Mouse (Mus musculus) kidney, postnatal 25 days (tissue): Measurements from ENCODE around the gene Cep290.
A peak's percentile ranks its signal among the peaks of the same experiment; 100 is the strongest.
"Not testable (repeated sequence)": the region's sequence is repeated elsewhere in the genome, so short reads cannot be mapped to it uniquely, and the experiment has no call there.

ENCODE experiments used
- DNase-seq, 2 experiments: peaks; one replicate each; pipeline ENCODE4 v3.0.0; 2021; ENCODE audit warnings: mixed read lengths in 2 of 2

Gene Cep290

DNA sequence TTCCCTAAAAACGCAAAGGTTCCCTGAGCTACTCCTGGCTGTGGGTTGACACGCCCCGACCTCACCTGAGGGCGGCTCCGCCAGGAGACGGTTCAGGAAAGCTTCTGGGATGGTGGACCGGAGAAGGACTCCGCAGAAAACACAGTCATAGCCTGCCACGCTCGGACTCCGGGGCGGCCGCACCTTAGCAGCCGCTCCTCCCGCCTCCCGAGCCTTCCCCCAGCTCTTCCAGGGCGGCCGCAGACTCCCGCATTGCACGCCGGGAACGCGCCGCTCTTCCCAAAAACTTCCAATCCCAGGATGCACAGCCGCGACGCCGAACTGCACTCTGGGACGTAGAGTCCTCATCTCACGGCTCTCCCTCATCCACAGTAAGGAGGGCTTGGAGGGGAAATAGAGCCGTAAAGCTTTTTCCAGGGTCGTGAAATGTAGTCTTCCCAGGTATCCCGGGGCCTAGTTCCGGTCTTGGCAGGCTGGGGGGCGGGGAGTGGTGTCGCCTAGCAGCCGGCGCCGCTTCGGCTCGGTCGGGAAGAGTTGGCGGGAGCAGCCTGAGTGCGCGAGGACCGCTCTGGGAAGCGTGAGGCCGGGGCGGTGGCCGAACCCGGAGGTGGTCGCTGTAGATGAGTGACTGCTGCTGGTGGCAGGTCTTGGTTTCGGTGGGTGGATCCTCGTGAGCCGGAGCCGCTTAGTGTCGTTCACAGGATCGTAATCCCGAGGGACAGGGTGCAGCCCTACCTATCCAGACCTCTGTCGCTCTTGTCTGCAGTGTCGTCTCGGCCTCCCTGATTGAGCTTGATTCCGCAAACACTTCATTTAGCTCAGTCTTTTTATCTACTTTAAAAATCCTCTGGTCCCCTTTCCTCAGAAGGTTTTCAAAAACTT lies at the start of gene Cep290, which contains the start of gene Tmtc3:
Gene Cep290 (plus strand): TSS at position 462 of the 882 bp plus-strand sequence.
Gene Tmtc3 (minus strand): TSS at position 254 of the 882 bp plus-strand sequence.
- DNase-seq = peak; percentile 95 to 98

- no peak for DNase-seq
Observed at GRCm38 (mm10) chr10:100449394-100449793, 38.0 kb upstream of the Cep290 start.

- no peak for DNase-seq
Observed at GRCm38 (mm10) chr10:100460515-100460914, 26.8 kb upstream of the Cep290 start.

GRCm38 (mm10) chr10:100475040-100475439 lies 12.3 kb upstream of the Cep290 start:
- DNase-seq = no peak

DNA sequence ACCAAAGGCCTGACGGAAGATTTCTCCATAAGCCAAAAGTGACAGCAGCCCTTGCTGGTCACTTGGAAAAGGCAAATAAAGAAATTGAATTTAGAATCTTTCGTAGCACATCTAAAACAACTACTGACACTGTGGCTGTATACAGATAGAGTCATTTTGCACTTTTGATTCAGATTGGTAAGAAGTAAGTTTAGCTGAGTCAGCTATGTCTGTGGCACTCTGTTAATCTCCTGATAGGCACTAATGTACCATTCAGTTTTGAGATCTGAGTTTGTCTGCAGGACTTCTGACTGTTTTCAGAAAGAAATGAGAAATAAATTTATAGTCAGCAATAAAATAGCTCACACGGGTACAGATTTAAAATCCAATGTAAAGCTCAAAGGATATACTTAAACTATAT lies 7.8 kb upstream of the Cep290 start:
- no peak for DNase-seq

DNA sequence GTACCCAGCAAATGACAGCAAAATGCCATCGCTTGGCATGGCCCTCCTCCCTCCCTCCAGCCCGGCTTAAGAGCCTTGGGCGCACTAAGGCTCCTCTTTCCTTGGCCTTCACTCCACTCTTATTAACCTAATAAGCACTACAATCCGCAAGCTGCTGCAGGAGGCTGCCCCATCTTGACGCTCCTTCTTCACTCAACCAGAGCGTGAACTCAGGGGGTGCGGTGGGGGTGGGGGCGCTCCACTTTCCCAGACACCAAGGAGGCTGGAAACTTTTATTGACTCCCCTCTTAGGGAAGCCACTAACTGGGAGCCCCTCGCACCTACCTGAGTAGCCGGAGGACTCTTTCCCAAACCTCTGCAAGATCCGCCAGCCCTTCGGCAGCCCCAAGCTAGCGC lies 659 bp upstream of the Cep290 start:
- DNase-seq = peak; percentile 14 to 41

DNA sequence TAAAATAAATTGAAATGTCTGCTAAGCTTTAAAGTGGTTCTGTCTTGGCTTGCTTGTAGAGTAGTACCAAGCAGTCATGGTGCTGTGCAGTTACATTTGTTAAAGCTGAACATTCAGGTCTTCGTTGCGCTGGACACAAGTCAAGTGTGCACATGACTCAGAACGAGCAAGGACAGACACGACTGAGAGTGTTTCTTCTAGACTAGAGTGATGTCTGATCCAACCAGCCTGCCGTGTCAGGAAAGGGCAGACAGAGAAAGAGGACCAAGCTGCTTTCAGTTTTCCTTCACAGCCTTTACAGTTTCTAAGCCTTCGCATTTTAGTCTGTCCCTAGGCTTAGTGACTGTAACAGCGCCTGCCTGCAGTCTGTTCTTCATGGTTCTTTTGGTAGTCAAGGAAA lies 4.6 kb downstream of the Cep290 start:
- no peak for DNase-seq

- DNase-seq = no peak
Observed at GRCm38 (mm10) chr10:100498309-100498708, 11.0 kb downstream of the Cep290 start.

DNA sequence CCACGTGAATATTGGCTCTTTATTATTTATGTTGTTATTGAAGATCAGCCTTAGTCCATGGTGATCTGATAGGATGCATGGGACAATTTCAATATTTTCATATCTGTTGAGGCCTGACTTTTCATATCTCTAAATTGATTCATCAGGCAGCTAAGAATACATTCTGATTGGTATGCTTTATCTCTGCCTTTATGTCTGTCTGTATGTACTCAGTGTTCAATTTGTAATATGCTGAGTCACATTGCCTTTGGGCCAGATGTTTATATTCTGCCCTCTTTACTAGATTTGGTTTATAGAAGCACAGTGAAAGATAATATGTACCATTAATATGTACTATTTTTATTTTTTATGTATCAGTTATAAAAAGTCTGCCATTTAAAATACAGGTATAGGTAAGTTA lies 20.8 kb downstream of the Cep290 start:
- no peak for DNase-seq

DNA sequence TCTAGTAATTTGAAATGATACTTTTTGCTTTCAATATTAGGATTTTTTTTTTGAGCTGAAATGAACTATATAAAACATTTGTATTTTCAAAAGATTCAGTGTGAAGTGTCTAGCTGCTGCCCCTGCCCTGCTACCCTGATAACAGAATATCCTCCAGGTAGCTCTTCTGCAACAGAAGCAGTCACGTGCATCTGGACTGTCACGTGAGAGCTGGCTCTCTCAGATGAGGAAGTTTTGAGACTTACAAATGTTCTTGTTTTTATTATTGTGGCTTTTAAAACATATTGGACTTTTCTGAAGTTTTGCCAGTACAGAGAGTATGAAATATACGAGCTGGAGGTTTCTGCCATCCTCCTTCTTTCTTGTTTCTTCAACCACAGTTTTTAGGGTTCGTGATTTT lies 34.3 kb downstream of the Cep290 start:
- DNase-seq = peak; percentile 3 to 39

DNA sequence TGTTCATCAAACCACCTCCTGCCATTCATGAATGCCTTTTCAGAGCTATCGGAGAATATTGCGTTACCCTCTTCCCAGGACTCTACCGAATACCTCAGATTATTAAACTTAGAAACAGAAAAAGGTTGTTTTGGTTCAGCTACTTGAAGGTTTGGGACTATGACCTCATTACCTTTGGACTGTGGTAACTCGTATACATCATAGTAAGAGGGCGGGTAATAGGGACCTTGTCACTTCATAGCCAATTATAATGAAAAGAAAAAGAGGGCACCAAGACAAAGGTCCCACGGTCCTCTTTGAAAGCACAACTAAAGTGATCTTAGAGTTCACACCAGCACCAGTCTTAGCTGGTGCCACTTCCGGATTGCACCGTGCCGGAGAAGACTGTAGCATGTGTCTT lies 35.0 kb downstream of the Cep290 start:
- DNase-seq = no peak

GRCm38 (mm10) chr10:100524499-100525390 lies 37.4 kb downstream of the Cep290 start:
- no peak for DNase-seq

- no peak for DNase-seq
Observed at GRCm38 (mm10) chr10:100556566-100557175, 69.3 kb downstream of the Cep290 start.

DNA sequence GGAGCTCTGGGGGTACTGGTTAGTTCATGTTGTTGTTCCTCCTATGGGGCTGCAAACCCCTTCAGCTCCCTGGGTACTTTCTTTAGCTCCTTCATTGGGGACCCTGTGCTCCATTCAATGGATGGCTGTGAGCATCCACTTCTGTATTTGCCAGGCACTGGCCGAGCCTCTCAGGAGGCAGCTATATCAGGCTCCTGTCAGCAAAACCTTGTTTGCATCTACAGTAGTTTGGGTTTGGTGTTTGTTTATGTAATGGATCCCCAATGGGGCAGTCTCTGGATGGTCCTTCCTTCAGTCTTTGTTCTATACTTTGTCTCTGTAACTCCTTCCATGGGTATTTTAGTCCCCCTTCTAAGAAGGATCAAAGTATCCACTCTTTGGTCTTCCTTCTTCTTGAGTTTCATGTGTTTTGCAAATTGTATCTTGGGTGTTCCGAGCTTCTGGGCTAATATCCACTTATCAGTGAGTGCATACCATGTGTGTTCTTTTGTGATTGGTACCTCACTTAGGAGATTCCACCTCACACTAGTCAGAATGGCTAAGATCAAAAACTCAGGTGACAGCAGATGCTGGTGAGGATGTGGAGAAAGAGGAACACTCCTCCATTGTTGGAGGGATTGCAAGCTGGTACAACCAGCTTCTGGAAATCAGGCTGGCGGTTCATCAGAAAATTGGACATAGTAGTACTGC lies 73.0 kb downstream of the Cep290 start:
- not testable (repeated sequence) for DNase-seq

- DNase-seq = no peak
Observed at GRCm38 (mm10) chr10:100564112-100564511, 76.8 kb downstream of the Cep290 start.

GRCm38 (mm10) chr10:100571707-100572106 lies 84.3 kb downstream of the Cep290 start:
- no peak for DNase-seq

- DNase-seq = no peak
Observed at GRCm38 (mm10) chr10:100574505-100575149, 87.3 kb downstream of the Cep290 start.

DNA sequence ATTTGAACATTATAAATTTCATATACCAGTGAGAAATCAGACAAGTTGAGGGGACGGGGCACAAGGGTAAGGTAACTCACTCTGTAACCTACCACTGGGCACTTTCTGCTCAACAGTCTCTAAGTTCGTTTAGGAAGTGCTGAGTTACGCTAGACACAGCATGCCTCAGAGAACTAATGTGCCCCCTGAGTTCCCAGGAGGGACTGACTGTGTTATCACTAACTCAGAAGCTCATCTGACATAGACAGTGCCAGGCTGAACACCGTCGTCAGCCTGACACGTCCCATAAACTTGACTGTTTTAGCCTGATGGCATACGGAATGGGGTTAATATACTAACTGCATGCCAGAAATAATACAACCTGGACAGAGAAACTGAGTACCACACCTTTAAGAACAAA lies 87.9 kb downstream of the Cep290 start:
- DNase-seq = no peak

- DNase-seq = no peak
Observed at GRCm38 (mm10) chr10:100584178-100584577, 96.8 kb downstream of the Cep290 start.

DNA sequence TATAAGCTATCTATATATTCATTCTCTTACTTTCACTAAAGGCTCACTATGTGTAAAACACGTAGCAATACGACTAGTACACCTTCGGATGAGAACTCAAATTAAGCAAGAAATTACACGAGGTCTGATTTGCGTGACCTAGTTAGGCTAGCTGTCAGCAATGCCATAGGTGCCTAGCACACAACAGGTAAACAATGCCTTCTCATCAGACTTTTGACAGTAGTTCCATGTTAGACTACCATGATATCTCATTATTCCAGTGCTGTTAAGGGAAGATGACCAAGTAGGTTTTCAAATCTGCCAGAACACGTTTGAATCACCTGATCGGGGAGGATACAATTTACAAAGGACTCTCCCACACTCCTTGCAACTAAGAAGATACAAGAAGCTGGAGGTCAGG lies 101.2 kb downstream of the Cep290 start:
- DNase-seq = no peak

- peak; percentile 93 to 94 for DNase-seq
Observed at GRCm38 (mm10) chr10:100588932-100589388, 101.6 kb downstream of the Cep290 start.

- DNase-seq = no peak
Observed at GRCm38 (mm10) chr10:100590323-100590722, 103.0 kb downstream of the Cep290 start, which contains the start of the genes 4930430F08Rik and 1700017N19Rik. Gene 4930430F08Rik (minus strand): TSS chr10:100590423. Gene 1700017N19Rik (plus strand): TSS chr10:100590484.
